Mouse (Mus musculus) thymus, postnatal 14 days (tissue): Measurements from ENCODE around the gene Tnfsf4.

ENCODE experiments used
- DNase-seq: peaks from one replicate; pipeline ENCODE4 v3.0.0; 2021

The Tnfsf4 gene

DNA sequence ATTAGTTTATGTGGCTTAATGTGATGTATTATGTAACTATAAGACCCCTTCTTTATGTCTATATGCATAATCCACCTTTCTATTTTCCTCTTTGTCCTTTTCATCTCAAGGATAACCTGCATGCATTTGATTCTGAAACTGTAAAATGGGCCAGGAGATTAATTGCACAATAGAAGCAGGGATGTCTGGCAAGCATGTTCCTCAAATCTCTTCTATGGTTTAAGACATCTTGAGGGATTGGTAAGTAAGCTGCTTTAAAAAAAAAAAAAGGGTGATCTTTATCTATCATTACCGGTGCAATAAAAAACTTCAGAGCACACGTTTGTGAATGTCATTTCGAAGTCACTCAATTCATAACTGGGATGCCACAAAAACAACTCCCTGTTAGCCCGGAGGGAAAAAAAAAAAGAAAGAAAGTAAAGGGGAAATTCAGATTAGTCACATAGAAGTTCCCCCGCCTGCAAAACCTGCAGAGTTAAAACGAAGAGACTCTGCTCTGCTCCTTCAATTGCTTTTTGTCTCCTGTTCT, at the start of gene Tnfsf4:
Gene Tnfsf4, plus strand, starts transcription at position 479 of the 529 bp plus-strand sequence.
- DNase-seq = no peak

GRCm38 (mm10) chr1:161350981-161351380, 44.2 kb upstream of the Tnfsf4 start:
- no peak for DNase-seq

DNA sequence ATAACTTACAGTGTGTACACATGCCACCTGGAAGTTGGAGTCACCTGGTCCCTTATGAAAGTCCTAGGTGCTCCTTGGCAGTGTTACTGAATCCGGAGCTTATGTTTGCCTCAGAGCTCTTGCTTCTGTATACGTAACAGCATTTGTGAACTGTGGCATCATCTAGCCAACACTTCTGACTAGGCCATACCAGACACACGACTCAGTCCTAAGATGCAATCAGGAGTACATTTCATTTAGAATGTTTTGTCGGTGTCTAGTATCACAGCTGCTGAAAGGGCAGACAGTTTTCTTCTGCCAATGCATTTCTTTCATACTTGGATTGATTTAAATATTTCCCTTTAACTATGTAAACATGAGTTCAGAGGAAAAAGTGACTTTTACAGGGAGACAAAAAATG, 30.2 kb upstream of the Tnfsf4 start:
- DNase-seq = no peak

GRCm38 (mm10) chr1:161371919-161372318, 23.3 kb upstream of the Tnfsf4 start:
- no peak for DNase-seq

- no peak for DNase-seq
Measured at GRCm38 (mm10) chr1:161375866-161376265, 19.3 kb upstream of the Tnfsf4 start.

DNA sequence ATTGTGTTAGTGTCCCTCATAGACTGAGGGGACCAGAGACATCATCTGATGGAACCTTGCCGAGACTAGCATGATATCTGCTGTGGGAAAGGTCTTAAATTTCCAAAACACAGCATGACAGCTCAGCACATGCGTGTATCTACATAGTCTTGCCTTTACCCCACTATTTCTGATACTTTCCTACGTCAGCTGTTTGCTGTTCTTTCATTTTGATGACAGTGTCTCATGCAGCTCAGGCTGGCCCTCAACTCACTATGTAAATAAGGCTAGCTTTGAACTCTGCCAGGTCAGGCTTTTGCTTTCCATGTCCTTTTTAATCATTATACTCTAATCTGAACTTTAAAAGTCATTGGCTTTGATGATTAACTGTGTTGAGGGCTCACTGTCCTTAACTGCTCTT, 16.6 kb upstream of the Tnfsf4 start:
- DNase-seq = no peak

- no peak for DNase-seq
Measured at GRCm38 (mm10) chr1:161379685-161380424, 15.4 kb upstream of the Tnfsf4 start.

DNA sequence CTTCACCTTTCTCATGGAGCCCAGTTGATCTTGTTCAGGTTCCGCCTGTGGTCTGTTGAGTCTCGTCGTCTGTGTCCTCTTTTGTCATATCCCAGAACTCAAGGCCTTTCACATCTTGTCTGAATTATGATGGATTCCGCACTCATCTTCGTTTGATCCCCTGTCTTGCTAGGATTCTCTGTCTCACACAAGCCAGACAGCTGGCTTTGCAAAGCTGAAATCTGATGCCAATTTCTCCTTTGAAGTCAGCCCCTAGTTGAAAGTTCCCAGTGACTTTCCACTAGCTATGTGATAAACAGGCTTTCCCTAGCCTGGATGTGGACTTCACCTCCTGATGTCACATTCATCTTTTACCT, 14.8 kb upstream of the Tnfsf4 start:
- DNase-seq = no peak

GRCm38 (mm10) chr1:161390066-161390465, 5.1 kb upstream of the Tnfsf4 start:
- no peak for DNase-seq

DNA sequence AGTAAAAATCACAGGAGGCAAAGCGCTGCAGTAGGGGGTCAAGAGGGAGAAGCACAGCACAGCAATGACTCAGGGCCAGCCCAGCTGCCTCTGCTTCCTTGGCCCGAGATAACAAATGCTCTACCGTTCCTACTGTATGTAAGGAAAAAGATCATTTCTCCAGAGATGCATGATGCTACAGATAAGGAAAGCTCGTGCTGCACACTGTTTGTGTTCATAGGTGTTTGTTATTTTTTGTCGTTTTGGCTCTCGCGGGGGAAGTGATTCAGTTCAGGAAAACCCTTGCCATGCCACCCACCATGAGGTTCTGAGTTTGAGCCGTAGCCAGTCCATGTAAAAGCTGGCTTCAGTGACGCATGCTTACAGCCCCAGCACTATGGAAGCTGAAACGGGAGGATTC, 2.3 kb upstream of the Tnfsf4 start:
- DNase-seq = no peak

- peak; percentile 59 for DNase-seq
Measured at GRCm38 (mm10) chr1:161395610-161396009, 401 bp downstream of the Tnfsf4 start.

- peak; percentile 9 for DNase-seq
Measured at GRCm38 (mm10) chr1:161396351-161396750, 1.1 kb downstream of the Tnfsf4 start.

DNA sequence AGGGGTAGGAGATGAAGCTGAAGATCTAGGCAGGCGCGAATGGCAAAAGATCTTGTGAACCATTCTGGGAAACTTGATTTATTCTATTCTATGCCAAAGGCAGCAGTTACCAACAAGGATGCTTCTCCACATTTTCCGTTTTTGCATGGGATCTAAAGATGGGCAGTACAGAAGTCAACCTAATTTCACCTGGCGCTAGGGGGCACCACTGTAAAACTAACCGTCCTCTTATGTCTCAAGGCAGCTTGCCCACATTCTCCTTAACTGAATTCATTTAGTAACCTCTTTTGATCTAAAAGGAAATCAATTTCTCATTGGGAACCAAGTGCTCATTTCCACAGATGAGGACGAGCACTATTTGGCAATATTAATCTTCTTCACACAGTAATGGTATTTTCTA, 4.9 kb downstream of the Tnfsf4 start:
- peak; percentile 61 for DNase-seq

GRCm38 (mm10) chr1:161403061-161403460, 7.9 kb downstream of the Tnfsf4 start:
- DNase-seq = no peak

- DNase-seq = no peak
Measured at GRCm38 (mm10) chr1:161406480-161406879, 11.3 kb downstream of the Tnfsf4 start.

DNA sequence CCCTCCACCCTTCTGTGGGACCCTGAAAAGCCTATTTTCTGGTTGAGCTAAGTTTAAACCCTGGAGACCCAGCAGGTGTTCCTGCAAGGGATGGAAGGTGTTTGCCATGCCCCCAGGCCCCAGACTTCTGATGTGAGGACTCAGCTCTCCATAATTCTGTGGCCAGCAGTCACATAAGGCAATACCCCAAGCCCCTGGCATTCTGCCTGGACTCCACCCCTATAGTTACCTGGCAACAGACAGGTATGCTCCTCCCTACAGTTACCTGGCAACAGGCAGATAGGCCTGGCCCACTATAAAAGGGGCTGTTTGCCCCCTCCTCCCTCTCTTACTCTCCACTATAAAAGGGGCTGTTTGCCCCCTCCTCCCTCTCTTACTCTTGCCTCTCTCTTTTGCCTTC, 24.7 kb downstream of the Tnfsf4 start:
- no peak for DNase-seq

GRCm38 (mm10) chr1:161420646-161421045, 25.4 kb downstream of the Tnfsf4 start:
- no peak for DNase-seq

- DNase-seq = no peak
Measured at GRCm38 (mm10) chr1:161426277-161427056, 31.3 kb downstream of the Tnfsf4 start.

DNA sequence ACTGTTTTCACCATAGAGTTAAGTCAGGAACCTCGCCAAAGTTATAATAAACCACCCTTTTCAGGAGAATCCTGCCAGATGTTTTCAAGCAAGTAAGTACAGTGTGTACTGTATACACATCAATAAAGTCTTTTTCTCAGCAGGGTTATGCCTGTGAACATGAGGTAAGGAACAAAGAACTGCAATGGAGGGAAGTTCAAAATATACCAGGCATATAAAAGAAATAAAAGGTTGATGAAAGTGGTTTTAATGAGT, 31.8 kb downstream of the Tnfsf4 start:
- DNase-seq = no peak

DNA sequence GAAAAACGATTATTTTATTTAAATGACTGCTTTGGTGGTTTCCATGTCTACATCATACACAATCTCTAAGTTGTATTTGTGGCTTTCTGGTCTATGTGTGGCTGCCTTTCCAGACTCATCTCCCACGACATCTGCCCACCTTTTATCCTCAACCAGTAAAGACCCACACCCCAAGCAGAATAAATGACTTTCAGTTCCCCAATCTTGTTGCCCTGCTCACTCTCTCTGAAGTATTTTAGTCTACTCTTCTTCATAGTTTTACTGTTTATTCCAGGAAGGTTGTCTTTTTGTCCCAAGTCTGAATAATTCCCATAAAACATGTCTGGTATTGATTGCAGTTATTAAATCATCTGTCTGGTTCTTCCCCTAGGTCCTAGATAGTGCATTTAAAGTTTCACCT, 40.6 kb downstream of the Tnfsf4 start:
- DNase-seq = no peak

DNA sequence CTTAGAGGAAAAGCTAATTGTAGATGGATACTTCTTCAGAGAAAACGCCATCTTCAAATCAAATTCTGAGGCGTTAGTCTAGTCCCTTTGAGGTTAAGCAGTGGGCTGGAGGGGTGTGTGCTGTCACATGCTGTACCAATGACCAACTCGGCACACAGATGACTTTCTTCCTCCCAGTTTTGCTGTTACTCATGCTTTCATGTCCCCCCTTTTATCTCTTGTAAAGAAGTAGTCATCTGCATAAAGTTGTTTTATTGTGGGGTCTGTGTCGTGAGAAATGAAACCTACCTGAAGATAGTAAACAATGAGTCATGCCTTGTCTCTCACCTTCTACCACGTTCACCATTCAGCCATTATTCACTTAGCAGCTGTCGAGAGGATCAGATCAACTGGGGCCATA, 41.3 kb downstream of the Tnfsf4 start:
- no peak for DNase-seq

GRCm38 (mm10) chr1:161444858-161445257, 49.6 kb downstream of the Tnfsf4 start:
- DNase-seq = no peak

DNA sequence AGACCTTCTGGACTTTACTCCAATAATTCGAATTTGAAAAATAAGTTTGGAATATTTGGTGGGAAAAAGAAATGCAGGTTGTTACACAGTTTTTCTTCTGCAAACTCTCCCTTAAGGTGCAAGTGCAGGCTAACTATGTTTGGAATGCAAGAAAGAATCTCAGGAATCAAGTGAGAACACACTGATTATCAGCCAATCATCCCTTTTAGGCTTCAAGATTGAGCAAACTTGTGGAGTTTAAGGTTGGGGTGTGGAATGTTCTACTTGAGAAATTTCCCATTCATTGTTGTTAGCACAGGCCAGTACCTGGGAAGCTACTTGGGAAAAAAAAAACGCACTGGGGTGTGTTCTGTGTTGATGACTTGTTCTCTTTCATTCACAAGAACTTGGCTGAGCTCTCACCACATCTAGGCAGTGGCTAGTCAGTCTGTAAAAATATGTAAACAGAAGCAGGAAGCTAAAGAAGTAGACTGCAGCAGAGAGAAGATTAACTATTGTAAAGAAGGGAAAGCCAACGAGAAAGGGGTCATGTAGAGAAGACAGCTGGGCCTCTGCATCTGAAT, 56.6 kb downstream of the Tnfsf4 start:
- no peak for DNase-seq

DNA sequence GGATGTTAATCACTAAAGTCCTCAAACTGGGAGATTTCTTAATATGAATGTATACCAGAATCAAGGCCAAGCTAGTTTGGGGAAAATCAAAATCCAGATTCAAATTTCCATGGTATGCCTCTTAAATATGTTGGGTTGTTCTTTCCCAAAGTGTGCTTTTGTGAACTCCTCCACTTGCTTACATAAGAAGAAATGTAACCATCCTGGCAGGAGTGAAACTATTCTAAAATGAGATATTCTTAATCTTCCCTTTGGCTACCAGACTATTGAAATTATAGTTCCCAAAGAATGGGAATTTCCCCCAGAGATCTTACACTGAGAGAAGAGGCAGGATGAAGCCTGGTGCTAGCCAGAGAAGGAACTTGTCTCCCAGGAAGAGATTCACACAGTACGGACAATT, 57.0 kb downstream of the Tnfsf4 start:
- no peak for DNase-seq
